Mouse (Mus musculus) spleen, postnatal 10 days (tissue): ENCODE measurements around the gene Trim17.

Experiments
- DNase-seq, 2 experiments: peaks; one replicate each; pipeline ENCODE4 v3.0.0; 2021 to 2022; ENCODE audit warnings: low spot score in 2 of 2

The Trim17 gene

GRCm38 (mm10) chr11:58968551-58968950 lies 14.1 kb downstream of the Trim17 start:
- DNase-seq = no peak

GRCm38 (mm10) chr11:58969027-58969426 lies 14.5 kb downstream of the Trim17 start:
- no peak for DNase-seq

- DNase-seq = no peak
Measured at GRCm38 (mm10) chr11:58969659-58970058, 15.2 kb downstream of the Trim17 start.

GRCm38 (mm10) chr11:58970831-58971530 lies 16.5 kb downstream of the Trim17 start:
- DNase-seq = no peak

- DNase-seq = no peak
Measured at GRCm38 (mm10) chr11:58971796-58972195, 17.3 kb downstream of the Trim17 start.

- DNase-seq = no peak
Measured at GRCm38 (mm10) chr11:58974414-58974813, 19.9 kb downstream of the Trim17 start.

GRCm38 (mm10) chr11:58977150-58977549 lies 22.7 kb downstream of the Trim17 start:
- DNase-seq = peak; percentile 61 to 74

- peak in 1 of 2 experiments; percentile 52 for DNase-seq
Measured at GRCm38 (mm10) chr11:58977607-58978026, 23.1 kb downstream of the Trim17 start.

GRCm38 (mm10) chr11:58978027-58978705 lies 23.7 kb downstream of the Trim17 start, which contains the start of gene Trim11:
Gene Trim11 (plus strand): TSS chr11:58978093.
- peak; percentile 70 to 79 for DNase-seq

- DNase-seq = no peak
Measured at GRCm38 (mm10) chr11:58978706-58979030, 24.2 kb downstream of the Trim17 start.

GRCm38 (mm10) chr11:58979183-58979582 lies 24.7 kb downstream of the Trim17 start:
- no peak for DNase-seq

GRCm38 (mm10) chr11:58979661-58980060 lies 25.2 kb downstream of the Trim17 start:
- no peak for DNase-seq

- DNase-seq = no peak
Measured at GRCm38 (mm10) chr11:58980381-58980990, 26.0 kb downstream of the Trim17 start.

- peak; percentile 57 to 89 for DNase-seq
Measured at GRCm38 (mm10) chr11:58981541-58982447, 27.3 kb downstream of the Trim17 start.

- DNase-seq = peak in 1 of 2 experiments; percentile 66
Measured at GRCm38 (mm10) chr11:58982471-58983097, 28.1 kb downstream of the Trim17 start.

- DNase-seq = no peak
Measured at GRCm38 (mm10) chr11:58983691-58984341, 29.3 kb downstream of the Trim17 start.

GRCm38 (mm10) chr11:58984657-58985056 lies 30.2 kb downstream of the Trim17 start:
- DNase-seq = no peak

GRCm38 (mm10) chr11:58985299-58985917 lies 30.9 kb downstream of the Trim17 start:
- DNase-seq = no peak

GRCm38 (mm10) chr11:58989166-58989565 lies 34.7 kb downstream of the Trim17 start:
- DNase-seq = no peak

- DNase-seq = no peak
Measured at GRCm38 (mm10) chr11:58990141-58990540, 35.7 kb downstream of the Trim17 start.
